ENCODE assay signal across 16 mouse cellular contexts in the genomic region with DNA sequence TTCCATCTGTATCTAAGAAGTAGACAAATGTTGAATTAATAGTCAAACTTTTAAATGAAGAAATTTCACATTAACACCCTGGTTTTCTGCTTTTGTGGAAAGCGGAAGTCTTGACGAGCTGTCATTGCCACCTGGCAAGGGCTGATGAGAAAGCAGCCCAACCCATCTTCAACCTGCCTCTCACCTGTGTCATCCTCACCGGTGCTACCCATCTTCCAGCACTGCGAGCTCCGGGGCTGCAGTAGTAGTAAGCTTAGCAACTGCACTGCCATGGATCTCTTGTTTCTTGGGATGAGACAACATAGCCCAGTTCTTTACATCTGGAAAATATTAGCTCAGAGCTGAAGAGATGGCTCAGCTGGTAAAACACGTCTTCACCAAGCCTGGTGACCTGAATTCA. TPM values are rescaled to one million over a fixed set of nuclear protein-coding genes. Genes with fewer than 3 reads are reported as not detected.
A peak's percentile ranks its signal among the peaks of the same experiment; 100 is the strongest.
DNase-seq lines count a peak whose midpoint lies in the region; ATAC-seq and TF ChIP-seq lines count a peak whose summit lies in the region.
"Had no signal": no experiment of that assay in that cellular context is flagged by ENCODE, and none has a peak within 500 bp of the region (broad histone marks: within the 10 kb centered on the region; RNA-seq: fewer than 3 reads in every experiment).

No protein-coding gene starts in this region.

- 83% methylated on average over 6 of the region's 6 CpGs for WGBS in forebrain, embryonic 11.5 days
- WGBS in forebrain, embryonic 10.5 days = 82% methylated on average over 6 of the region's 6 CpGs
- WGBS in liver, postnatal 0 days (ENCODE audit: insufficient replicate concordance) = 73% methylated on average over 6 of the region's 6 CpGs

- peak; percentile 47 for DNase-seq in forebrain, embryonic 11.5 days (ENCODE audit: low spot score)
- DNase-seq in forebrain, embryonic 10.5 days (ENCODE audit: extremely low spot score, low spot score) = no peak
- DNase-seq in heart, adult 11 months = peak; percentile 81
- DNase-seq in heart, postnatal 4 days = no peak
- peak; percentile 2 for DNase-seq in liver
- no peak for DNase-seq in liver, postnatal 0 days
- DNase-seq in testis, postnatal 10 days (ENCODE audit: low spot score) = peak; percentile 33
- no peak for DNase-seq in testis, postnatal 14 days (ENCODE audit: low spot score)

- H3K4me2 ChIP-seq in forebrain, embryonic 11.5 days (ENCODE audit: low read depth, low read length, severe bottlenecking) = no peak overlapping the region
- H3K4me2 ChIP-seq in liver, postnatal 0 days (ENCODE audit: low read depth, low read length) = no peak overlapping the region
- H3K4me2 ChIP-seq: embryonic facial prominence, embryonic 13.5 days; embryonic facial prominence, embryonic 15.5 days; forebrain, embryonic 12.5 days had no signal

- H3K36me3 ChIP-seq in forebrain, embryonic 11.5 days (ENCODE audit: control insufficient read depth, insufficient read depth, low read length) = no peaks in the 10 kb centered on the region
- H3K36me3 ChIP-seq in forebrain, embryonic 10.5 days (replicated peaks) = no peaks in the 10 kb centered on the region
- no peaks in the 10 kb centered on the region for H3K36me3 ChIP-seq in liver, postnatal 0 days (replicated peaks; ENCODE audit: insufficient read depth, low read length)
- H3K36me3 ChIP-seq: embryonic facial prominence, embryonic 13.5 days; embryonic facial prominence, embryonic 15.5 days; forebrain, embryonic 12.5 days; G1E had no signal

- ATAC-seq in forebrain, embryonic 11.5 days (replicated peaks; ENCODE audit: low FRiP score) = no peak
- no peak for ATAC-seq in liver, postnatal 0 days
- ATAC-seq: activated CD4-positive, CD25-positive, alpha-beta regulatory T cell, adult 4 months; forebrain, embryonic 16.5 days had no signal

- H3K27me3 ChIP-seq in forebrain, embryonic 11.5 days (ENCODE audit: control insufficient read depth, insufficient read depth, low read length) = no peaks in the 10 kb centered on the region
- no peaks in the 10 kb centered on the region for H3K27me3 ChIP-seq in forebrain, embryonic 10.5 days (ENCODE audit: poor library complexity, severe bottlenecking)
- H3K27me3 ChIP-seq in liver, postnatal 0 days (ENCODE audit: insufficient read depth, low read length) = no peaks in the 10 kb centered on the region
- H3K27me3 ChIP-seq: embryonic facial prominence, embryonic 13.5 days; embryonic facial prominence, embryonic 15.5 days; forebrain, embryonic 12.5 days; Patski had no signal

- no peak for TF ChIP-seq CTCF in liver, postnatal 0 days (IDR thresholded peaks at IDR 0.05; ENCODE audit: low read depth)

- no peak overlapping the region for H3K4me3 ChIP-seq in forebrain, embryonic 11.5 days (ENCODE audit: low read depth, low read length)
- H3K4me3 ChIP-seq in forebrain, embryonic 10.5 days = no peak overlapping the region
- H3K4me3 ChIP-seq in liver, postnatal 0 days (ENCODE audit: low read depth, low read length) = no peak overlapping the region
- H3K4me3 ChIP-seq: embryonic facial prominence, embryonic 13.5 days; embryonic facial prominence, embryonic 15.5 days; erythroblast, embryonic 14.5 days; forebrain, embryonic 12.5 days had no signal

- H3K27ac ChIP-seq in forebrain, embryonic 11.5 days (ENCODE audit: low read depth, low read length) = no peak overlapping the region
- no peak overlapping the region for H3K27ac ChIP-seq in forebrain, embryonic 10.5 days
- no peak overlapping the region for H3K27ac ChIP-seq in liver, postnatal 0 days (ENCODE audit: low read depth)
- H3K27ac ChIP-seq: embryonic facial prominence, embryonic 13.5 days; embryonic facial prominence, embryonic 15.5 days; forebrain, embryonic 12.5 days had no signal

- no peaks in the 10 kb centered on the region for H3K9me3 ChIP-seq in forebrain, embryonic 11.5 days (ENCODE audit: control insufficient read depth, low read length)
- peaks cover 7% of the 10 kb centered on the region for H3K9me3 ChIP-seq in forebrain, embryonic 10.5 days
- H3K9me3 ChIP-seq in liver, postnatal 0 days (ENCODE audit: low read length) = no peaks in the 10 kb centered on the region
- H3K9me3 ChIP-seq: embryonic facial prominence, embryonic 13.5 days; embryonic facial prominence, embryonic 15.5 days; forebrain, embryonic 12.5 days had no signal

- H3K9ac ChIP-seq in forebrain, embryonic 11.5 days (ENCODE audit: low read length) = no peak overlapping the region
- no peak overlapping the region for H3K9ac ChIP-seq in liver, postnatal 0 days (replicated peaks)
- H3K9ac ChIP-seq: embryonic facial prominence, embryonic 13.5 days; embryonic facial prominence, embryonic 15.5 days; forebrain, embryonic 12.5 days had no signal

- TF ChIP-seq EP300 in liver, postnatal 0 days (IDR thresholded peaks at IDR 0.05; ENCODE audit: low read depth) = no peak

- no peaks in the 10 kb centered on the region for H3K4me1 ChIP-seq in forebrain, embryonic 11.5 days (replicated peaks; ENCODE audit: control insufficient read depth, insufficient read depth, low read length)
- H3K4me1 ChIP-seq in forebrain, embryonic 10.5 days = peaks cover 5% of the 10 kb centered on the region; the same call in 1 of the 2 replicates
- no peaks in the 10 kb centered on the region for H3K4me1 ChIP-seq in liver, postnatal 0 days (ENCODE audit: insufficient read depth)
- H3K4me1 ChIP-seq: embryonic facial prominence, embryonic 13.5 days; embryonic facial prominence, embryonic 15.5 days had no signal

RNA-seq across cellular contexts. Expression of gene BC017158, which starts 47.7 kb away (rescaled TPM):
- 23.8 and 24.9 TPM in 2 replicates for polyA plus RNA-seq in forebrain, embryonic 11.5 days (2014; fragmentation: Nextera tagmentation; extraction: Ambion mirVana)
- polyA plus RNA-seq in forebrain, embryonic 10.5 days (2016; fragmentation: Nextera tagmentation; extraction: Ambion mirVana) = 22.0 and 26.2 TPM in 2 replicates
- 10 to 100 TPM; 12.4 to 13.1 TPM for total RNA-seq in heart, postnatal 4 days (2021)
- 9.4 and 9.6 TPM in 2 replicates for polyA plus RNA-seq in liver, postnatal 0 days (2015; fragmentation: Nextera tagmentation; extraction: Ambion mirVana)

Comparison
In these comparisons a context has a peak if more than half of its experiments do, and no peak if none do; other contexts are left out.
1. DNase-seq: peak in forebrain, embryonic 11.5 days (single experiment), heart, adult 11 months (single experiment), liver (single experiment) and testis, postnatal 10 days (single experiment); none in forebrain, embryonic 10.5 days (single experiment), heart, postnatal 4 days (single experiment), liver, postnatal 0 days (single experiment) and testis, postnatal 14 days (single experiment).